Mouse (Mus musculus): ENCODE results near the gene Ubash3b. TPM values are rescaled to one million over a fixed set of nuclear protein-coding genes. Genes with fewer than 3 reads are reported as not detected.

Gene Ubash3b
- 11.6 and 12.1 TPM in 2 replicates for polyA plus RNA-seq (2012; rRNA removed)

GRCm38 (mm10) chr9:41161413-41161812 is at the start of gene Ubash3b:
Gene Ubash3b, minus strand, starts transcription at chr9:41161697.
- H3K4me1 ChIP-seq (ENCODE audit: control insufficient read depth, insufficient read depth, low read length), result peaks cover 1% of the 10 kb centered on the region; the same call in 1 of the 2 replicates
- TF ChIP-seq POLR2A (IDR thresholded peaks at IDR 0.05; ENCODE audit: extremely low read depth, insufficient read depth, low read length), result no peak
- TF ChIP-seq CTCF (IDR thresholded peaks at IDR 0.05; ENCODE audit: extremely low read depth, insufficient read depth, low read length), result no peak
- no peak within 1 kb of the TSS for H3K4me3 ChIP-seq (ENCODE audit: insufficient read depth, low read length)
- H3K27ac ChIP-seq (ENCODE audit: insufficient read depth, low read length), result peak within 1 kb of the TSS; percentile 85; the same call in 1 of the 2 replicates

DNA sequence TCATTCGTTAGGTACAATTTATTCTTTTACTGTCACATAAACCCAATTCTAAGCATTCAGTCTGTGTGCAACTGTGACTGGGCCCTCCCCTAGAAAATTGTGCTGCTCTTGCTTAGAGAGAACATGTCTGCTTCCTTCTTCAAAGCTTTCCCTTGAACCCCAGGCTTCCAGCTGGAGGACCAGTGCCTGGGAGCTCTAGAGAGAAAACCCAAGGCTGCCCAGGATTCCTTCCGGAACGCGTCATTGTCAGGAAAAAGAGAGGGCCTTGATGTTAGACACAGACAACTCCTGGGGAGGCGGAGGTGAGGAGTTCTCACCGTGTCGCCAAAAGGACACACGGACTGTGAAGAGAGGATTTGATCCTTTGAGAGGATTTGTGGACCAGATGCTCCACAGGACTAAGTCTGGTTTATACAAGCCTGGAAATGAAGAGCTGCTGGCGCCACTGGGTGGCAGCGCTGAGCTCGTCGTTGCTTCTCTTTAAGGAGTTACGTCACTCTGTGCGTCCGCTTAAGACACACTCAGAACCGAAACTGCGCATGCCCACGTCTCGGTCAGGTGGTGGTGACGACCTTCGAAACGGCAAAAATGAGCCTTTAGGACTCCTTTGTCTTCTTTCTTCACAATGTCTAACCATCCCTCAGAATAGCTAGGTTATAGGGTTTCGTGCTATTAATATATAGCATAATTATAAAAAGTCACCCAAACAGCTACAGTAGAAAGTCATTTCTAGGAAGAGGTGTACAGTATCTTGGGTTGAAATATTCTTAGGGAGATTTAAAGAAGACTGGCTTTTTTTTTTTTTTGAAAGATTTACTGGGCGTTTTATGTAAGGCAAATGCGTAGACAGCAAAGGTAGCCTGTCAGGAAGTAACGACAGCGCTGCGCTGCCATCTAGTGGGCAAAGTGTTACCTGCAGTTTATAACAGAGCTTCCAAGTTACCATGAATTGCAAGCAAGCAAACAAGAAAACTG is 45.9 kb upstream of the Ubash3b start:
- 0 out of 2 replicates have a peak overlapping the region, but pooled peaks have one; percentile 0 for H3K4me3 ChIP-seq (ENCODE audit: insufficient read depth, low read length)
- no peak overlapping the region for H3K27ac ChIP-seq (ENCODE audit: insufficient read depth, low read length)
- TF ChIP-seq CTCF (IDR thresholded peaks at IDR 0.05; ENCODE audit: extremely low read depth, insufficient read depth, low read length), result peak; percentile 88
- peak; percentile 95 for TF ChIP-seq POLR2A (IDR thresholded peaks at IDR 0.05; ENCODE audit: extremely low read depth, insufficient read depth, low read length)
- H3K4me1 ChIP-seq (ENCODE audit: control insufficient read depth, insufficient read depth, low read length), result peaks cover 2% of the 10 kb centered on the region; the same call in 1 of the 2 replicates

DNA sequence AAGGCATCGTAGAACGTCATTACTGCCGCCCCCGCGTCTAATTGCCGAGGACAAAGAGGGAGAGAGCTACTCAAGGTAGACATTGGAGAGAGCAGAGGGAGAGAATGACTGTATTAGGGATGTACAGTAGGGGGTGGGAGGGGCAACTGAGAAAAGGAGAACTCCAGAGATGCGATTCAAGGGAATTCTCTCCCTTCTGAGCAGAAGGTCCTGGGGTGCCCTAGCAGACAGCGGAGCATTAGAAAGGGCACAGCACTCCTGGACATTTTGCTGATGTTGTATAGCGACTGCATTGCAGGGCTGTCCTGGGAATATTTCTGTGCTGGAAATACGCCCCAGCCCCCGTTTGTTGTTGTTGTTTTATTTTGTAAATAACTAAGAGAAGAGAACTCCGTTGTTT is 45.2 kb upstream of the Ubash3b start:
- no peaks in the 10 kb centered on the region for H3K4me1 ChIP-seq (ENCODE audit: control insufficient read depth, insufficient read depth, low read length)
- no peak overlapping the region for H3K4me3 ChIP-seq (ENCODE audit: insufficient read depth, low read length)
- H3K27ac ChIP-seq (ENCODE audit: insufficient read depth, low read length), result no peak overlapping the region
- TF ChIP-seq POLR2A (IDR thresholded peaks at IDR 0.05; ENCODE audit: extremely low read depth, insufficient read depth, low read length) (no peak), CTCF (IDR thresholded peaks at IDR 0.05; ENCODE audit: extremely low read depth, insufficient read depth, low read length) (no peak)

DNA sequence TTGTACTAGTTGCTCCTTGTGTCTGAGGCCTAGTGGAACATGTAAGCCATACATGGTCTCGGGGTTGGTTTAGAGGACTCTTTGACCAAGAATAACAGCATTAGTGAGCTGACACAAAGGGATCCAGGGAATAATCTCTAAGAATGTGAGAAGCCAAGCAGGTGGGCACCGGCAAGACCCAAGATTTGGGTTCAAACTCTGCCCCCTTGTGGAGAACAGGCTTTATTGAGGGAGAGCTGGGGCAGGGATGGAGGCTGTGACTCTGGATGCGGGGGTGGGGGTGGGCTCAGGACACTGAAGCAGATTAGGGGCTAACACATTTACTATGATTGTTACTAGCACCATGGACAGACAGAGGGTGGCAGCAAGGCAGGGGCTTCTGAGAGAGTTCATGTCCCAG is 43.8 kb upstream of the Ubash3b start:
- no peak for TF ChIP-seq CTCF (IDR thresholded peaks at IDR 0.05; ENCODE audit: extremely low read depth, insufficient read depth, low read length)
- TF ChIP-seq POLR2A (IDR thresholded peaks at IDR 0.05; ENCODE audit: extremely low read depth, insufficient read depth, low read length), result no peak
- no peaks in the 10 kb centered on the region for H3K4me1 ChIP-seq (ENCODE audit: control insufficient read depth, insufficient read depth, low read length)

GRCm38 (mm10) chr9:41199456-41200252 is 38.2 kb upstream of the Ubash3b start:
- H3K4me3 ChIP-seq (ENCODE audit: insufficient read depth, low read length), result no peak overlapping the region
- H3K4me1 ChIP-seq (ENCODE audit: control insufficient read depth, insufficient read depth, low read length), result peaks cover 3% of the 10 kb centered on the region; the same call in 1 of the 2 replicates
- H3K27ac ChIP-seq (ENCODE audit: insufficient read depth, low read length), result no peak overlapping the region
- TF ChIP-seq POLR2A (IDR thresholded peaks at IDR 0.05; ENCODE audit: extremely low read depth, insufficient read depth, low read length) (no peak), CTCF (IDR thresholded peaks at IDR 0.05; ENCODE audit: extremely low read depth, insufficient read depth, low read length) (no peak)

More for the DNA sequence above, 43.8 kb upstream of the Ubash3b start:
- Histone ChIP-seq H3K27ac (ENCODE audit: insufficient read depth, low read length) (no peak overlapping the region), H3K4me3 (ENCODE audit: insufficient read depth, low read length) (no peak overlapping the region)

GRCm38 (mm10) chr9:41198501-41199265 is 37.2 kb upstream of the Ubash3b start:
- TF ChIP-seq CTCF (IDR thresholded peaks at IDR 0.05; ENCODE audit: extremely low read depth, insufficient read depth, low read length), result no peak
- no peak for TF ChIP-seq POLR2A (IDR thresholded peaks at IDR 0.05; ENCODE audit: extremely low read depth, insufficient read depth, low read length)
- Histone ChIP-seq H3K27ac (ENCODE audit: insufficient read depth, low read length) (no peak overlapping the region), H3K4me1 (ENCODE audit: control insufficient read depth, insufficient read depth, low read length) (peaks cover 3% of the 10 kb centered on the region; the same call in 1 of the 2 replicates), H3K4me3 (ENCODE audit: insufficient read depth, low read length) (no peak overlapping the region)

GRCm38 (mm10) chr9:41195742-41196311 is 34.3 kb upstream of the Ubash3b start:
- Histone ChIP-seq H3K4me1 (ENCODE audit: control insufficient read depth, insufficient read depth, low read length) (peaks cover 6% of the 10 kb centered on the region), H3K4me3 (ENCODE audit: insufficient read depth, low read length) (no peak overlapping the region), H3K27ac (ENCODE audit: insufficient read depth, low read length) (no peak overlapping the region)
- no peak for TF ChIP-seq POLR2A (IDR thresholded peaks at IDR 0.05; ENCODE audit: extremely low read depth, insufficient read depth, low read length)
- no peak for TF ChIP-seq CTCF (IDR thresholded peaks at IDR 0.05; ENCODE audit: extremely low read depth, insufficient read depth, low read length)

DNA sequence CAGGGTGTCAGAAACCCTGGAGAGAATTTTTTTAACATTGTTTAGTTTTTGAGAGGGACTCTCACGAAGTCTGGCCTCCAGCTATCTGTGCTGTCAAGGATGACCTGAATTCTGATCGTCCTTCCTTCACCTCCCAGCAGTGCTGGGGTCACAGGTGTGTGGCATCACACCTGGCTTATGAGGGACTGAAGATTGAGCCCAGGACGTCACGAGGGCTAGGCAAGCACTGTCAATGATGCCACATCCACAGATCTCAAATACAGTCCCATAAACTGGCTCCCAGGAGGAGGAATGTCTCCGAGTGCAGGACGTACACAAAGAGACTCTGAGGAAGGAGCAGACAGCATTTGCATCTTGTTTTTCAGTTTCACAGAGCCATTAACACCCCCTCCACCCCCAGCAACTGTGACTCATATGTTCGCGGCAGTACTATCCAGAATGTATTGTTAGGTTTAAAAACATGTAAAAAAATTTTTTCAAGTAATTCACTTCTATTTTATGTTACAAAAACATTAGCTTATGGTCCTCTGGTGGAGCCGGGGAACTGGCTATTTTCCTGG is 30.2 kb upstream of the Ubash3b start:
- Histone ChIP-seq H3K27ac (ENCODE audit: insufficient read depth, low read length) (0 out of 2 replicates have a peak overlapping the region, but pooled peaks have one; percentile 14), H3K4me3 (ENCODE audit: insufficient read depth, low read length) (no peak overlapping the region), H3K4me1 (ENCODE audit: control insufficient read depth, insufficient read depth, low read length) (peaks cover 4% of the 10 kb centered on the region)
- TF ChIP-seq POLR2A (IDR thresholded peaks at IDR 0.05; ENCODE audit: extremely low read depth, insufficient read depth, low read length) (no peak), CTCF (IDR thresholded peaks at IDR 0.05; ENCODE audit: extremely low read depth, insufficient read depth, low read length) (no peak)
